Mouse (Mus musculus) E14TG2a.4 (cell line): ENCODE measurements at regions not wholly inside any gene's neighbourhood (a gene's known extent, or its start where the extent isn't known, plus 50 kb on each side); places are given as distances from the start of the nearest gene placed in this dataset.

Experiments
- CTCF ChIP-seq: conservative IDR thresholded peaks from 2 replicates; pipeline ENCODE4 v1.5.1; 2014; ENCODE audit warnings: low read length
- POU5F1 ChIP-seq: IDR thresholded peaks from 2 replicates; pipeline ENCODE4 v1.6.1; 2014; ENCODE audit warnings: low read length, borderline replicate concordance

DNA sequence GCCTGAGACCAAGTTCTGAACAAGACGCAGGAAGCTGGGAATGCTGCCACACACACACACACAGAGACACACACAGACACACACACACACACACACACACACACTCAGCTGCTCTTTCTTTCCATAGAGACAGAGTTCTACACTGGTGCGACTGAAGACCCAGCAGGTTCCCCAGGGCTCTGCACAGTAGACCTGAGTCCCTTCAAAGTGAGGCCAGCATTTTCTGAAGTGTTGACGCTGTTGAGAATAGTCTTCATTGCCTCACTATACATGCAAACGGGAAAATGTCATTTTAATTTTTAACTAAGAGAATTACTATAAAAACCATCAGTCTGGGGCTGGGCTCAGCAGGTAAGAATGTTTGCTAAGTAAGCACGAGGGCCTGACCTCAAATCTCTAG is 92.9 kb upstream of the Nebl start:
- TF ChIP-seq CTCF = no peak
- no peak for TF ChIP-seq POU5F1
